Mouse (Mus musculus): ENCODE measurements at regions not wholly inside any gene's neighbourhood (a gene's known extent, or its start where the extent isn't known, plus 50 kb on each side); places are given as distances from the start of the nearest gene placed in this dataset.

GRCm38 (mm10) chr10:37325514-37326167 is 186.9 kb upstream of the Marcks start:
- TF ChIP-seq GATA1 (IDR thresholded peaks at IDR 0.05; ENCODE audit: borderline replicate concordance, low read length): no peak
- TF ChIP-seq FLI1 (IDR thresholded peaks at IDR 0.05; ENCODE audit: low read length): no peak
